Mouse (Mus musculus) MEL (cell line): ENCODE measurements at regions not wholly inside any gene's neighbourhood (a gene's known extent, or its start where the extent isn't known, plus 50 kb on each side); places are given as distances from the start of the nearest gene placed in this dataset.

Source experiments
- CHD2 ChIP-seq: IDR thresholded peaks from 2 replicates; pipeline ENCODE4 v1.6.1; 2011; ENCODE audit warnings: low read length, improper control_type of control experiment
- CTCF ChIP-seq, 3 experiments: IDR thresholded peaks in 2 of 3; conservative IDR thresholded peaks in 1 of 3; 2 replicates each; pipeline ENCODE4 v1.5.1; 2011 to 2012; ENCODE audit warnings: low read length in 3 of 3, low read depth in 2 of 3, mild to moderate bottlenecking in 2 of 3, improper control_type of control experiment in 1 of 3, inconsistent platforms in 1 of 3, mixed read lengths in 1 of 3, moderate library complexity in 1 of 3; ENCODE audit not compliant: control insufficient read depth in 1 of 3, insufficient read depth in 1 of 3, poor library complexity in 1 of 3, severe bottlenecking in 1 of 3
- EP300 ChIP-seq, 2 experiments: IDR thresholded peaks; 2 replicates each; pipeline ENCODE4 v1.6.1; 2011; ENCODE audit warnings: improper control_type of control experiment in 2 of 2, low read length in 2 of 2, low read depth in 1 of 2, mild to moderate bottlenecking in 1 of 2
- JUND ChIP-seq: IDR thresholded peaks from 2 replicates; pipeline ENCODE4 v1.6.1; 2011; ENCODE audit warnings: low read depth, mild to moderate bottlenecking, improper control_type of control experiment, low read length
- MYC ChIP-seq: IDR thresholded peaks from 2 replicates; pipeline ENCODE4 v1.6.1; 2011; ENCODE audit warnings: low read depth, mild to moderate bottlenecking, low read length, improper control_type of control experiment, moderate library complexity
- NRF1 ChIP-seq: IDR thresholded peaks from 2 replicates; pipeline ENCODE4 v1.6.1; 2014; ENCODE audit warnings: low read depth, mild to moderate bottlenecking, inconsistent platforms, low read length, improper control_type of control experiment, moderate library complexity; ENCODE audit not compliant: poor library complexity, insufficient read depth, severe bottlenecking
- POLR2A ChIP-seq, 2 experiments: IDR thresholded peaks; 2 replicates each; pipeline ENCODE4 v1.6.1; 2011 to 2012; ENCODE audit warnings: low read length in 2 of 2, mild to moderate bottlenecking in 2 of 2, control low read depth in 1 of 2, improper control_type of control experiment in 1 of 2, low read depth in 1 of 2, moderate library complexity in 1 of 2; ENCODE audit not compliant: control insufficient read depth in 1 of 2, insufficient read depth in 1 of 2, poor library complexity in 1 of 2
- POLR2AphosphoS5 ChIP-seq: IDR thresholded peaks from 2 replicates; pipeline ENCODE4 v1.6.1; 2012; ENCODE audit warnings: low read depth, borderline replicate concordance, mild to moderate bottlenecking, inconsistent platforms, low read length, moderate library complexity, mixed read lengths
- USF1 ChIP-seq: IDR thresholded peaks from 2 replicates; pipeline ENCODE4 v1.6.1; 2014; ENCODE audit warnings: low read depth, mild to moderate bottlenecking, inconsistent platforms, low read length, improper control_type of control experiment, moderate library complexity

DNA sequence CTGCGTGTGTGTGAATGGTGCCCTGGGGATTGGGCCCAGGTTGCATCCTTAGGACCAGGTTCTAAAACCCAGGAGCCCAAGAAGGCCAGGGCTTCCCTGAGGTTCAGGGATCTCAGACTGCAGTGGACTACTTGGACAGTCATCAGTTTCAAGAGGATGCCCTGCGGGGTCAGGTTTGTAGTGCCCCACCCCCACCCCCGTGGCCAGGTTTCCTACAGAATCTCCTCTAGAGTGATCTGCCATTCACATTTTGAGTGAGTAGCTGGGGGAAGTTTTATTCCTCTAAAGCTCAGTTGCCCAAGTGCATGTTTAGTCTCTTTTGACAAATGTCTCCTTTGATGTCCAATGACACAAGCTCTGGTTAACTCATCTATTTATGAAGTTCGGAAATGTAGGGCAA, 193.5 kb upstream of the Bmper start:
- TF ChIP-seq NRF1 (no peak), CTCF (IDR thresholded peaks at IDR 0.05 in 2 of 3, conservative IDR thresholded peaks at IDR 0.05 in 1 of 3; ENCODE audit: control insufficient read depth in 1 of 3, insufficient read depth in 1 of 3, low read depth in 2 of 3, low read length in 3 of 3, poor library complexity in 1 of 3, severe bottlenecking in 1 of 3) (no peak), POLR2A (IDR thresholded peaks at IDR 0.05; ENCODE audit: control insufficient read depth in 1 of 2, insufficient read depth in 1 of 2, low read depth in 1 of 2, low read length in 2 of 2, poor library complexity in 1 of 2) (no peak), EP300 (IDR thresholded peaks at IDR 0.05; ENCODE audit: low read depth in 1 of 2, low read length in 2 of 2) (no peak), USF1 (no peak), JUND (no peak), MYC (no peak), CHD2 (no peak), POLR2AphosphoS5 (no peak)
